Mouse (Mus musculus): ENCODE data around the gene Nrf1. TPM values are rescaled to one million over a fixed set of nuclear protein-coding genes. Genes with fewer than 3 reads are reported as not detected.
A peak's percentile ranks its signal among the peaks of the same experiment; 100 is the strongest.

The Nrf1 gene
- polyA plus RNA-seq, 1 experiment from 2014 or later: 29.9 TPM

DNA sequence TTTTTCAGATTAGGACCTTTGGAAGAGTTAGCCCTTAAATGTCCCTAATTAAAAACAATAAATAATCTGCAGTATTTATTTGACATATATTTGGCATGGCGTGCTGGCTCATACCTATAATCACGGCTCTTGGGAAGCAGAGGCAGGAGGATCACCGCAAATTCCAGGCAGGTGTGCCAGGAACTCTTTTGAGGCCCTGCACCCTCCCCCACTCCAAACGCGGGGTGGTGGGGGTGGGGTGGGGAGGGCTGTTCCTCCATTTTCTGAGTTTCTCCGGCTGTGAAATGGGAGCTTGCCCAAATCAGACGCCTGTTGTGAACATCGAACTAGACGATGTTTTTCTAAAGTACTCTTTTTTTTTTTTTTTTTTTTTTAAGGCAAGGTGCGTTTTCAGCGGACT is 131.3 kb downstream of the Nrf1 start:
- Histone ChIP-seq H3K4me1 (peaks cover 34% of the 10 kb centered on the region), H3K27me3 (replicated peaks) (peaks cover 82% of the 10 kb centered on the region), H3K36me3 (no peaks in the 10 kb centered on the region), H3K9me3 (replicated peaks) (no peaks in the 10 kb centered on the region), H3K9ac (replicated peaks) (no peak overlapping the region), H3K4me2 (no peak overlapping the region), H3K27ac (replicated peaks) (no peak overlapping the region), H3K4me3 (replicated peaks) (no peak overlapping the region)
- 17% methylated on average over 11 of the region's 11 CpGs for WGBS
- ATAC-seq (ENCODE audit: low FRiP score): no peak

DNA sequence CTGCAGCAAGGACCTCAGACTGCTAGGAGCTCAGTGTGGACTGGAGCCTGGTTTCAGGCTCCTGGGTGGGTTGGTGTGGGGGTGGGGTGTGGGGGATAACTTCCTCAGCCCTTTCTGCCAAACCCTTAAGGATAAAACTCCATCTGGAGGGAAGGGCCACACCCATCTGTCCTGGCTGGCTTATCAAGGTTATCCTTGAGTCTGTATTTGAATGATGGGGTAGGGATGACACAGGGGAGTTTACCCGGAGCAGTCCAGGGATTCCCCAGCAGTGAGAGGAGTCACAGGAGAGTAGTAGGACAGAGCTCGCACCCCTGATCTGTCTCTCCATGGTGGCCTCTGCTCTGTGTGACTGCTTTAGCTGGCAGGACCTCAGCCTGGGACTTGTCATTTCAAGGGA is 132.5 kb downstream of the Nrf1 start:
- 39% methylated on average over 2 of the region's 2 CpGs for WGBS
- Histone ChIP-seq H3K36me3 (no peaks in the 10 kb centered on the region), H3K4me2 (no peak overlapping the region), H3K27ac (replicated peaks) (no peak overlapping the region), H3K4me3 (replicated peaks) (no peak overlapping the region), H3K27me3 (replicated peaks) (peaks cover 69% of the 10 kb centered on the region), H3K9ac (replicated peaks) (no peak overlapping the region), H3K9me3 (replicated peaks) (no peaks in the 10 kb centered on the region), H3K4me1 (peaks cover 22% of the 10 kb centered on the region)
- no peak for ATAC-seq (ENCODE audit: low FRiP score)

- Histone ChIP-seq H3K9me3 (replicated peaks) (no peaks in the 10 kb centered on the region), H3K9ac (replicated peaks) (no peak overlapping the region), H3K27me3 (replicated peaks) (peaks cover 54% of the 10 kb centered on the region), H3K4me3 (replicated peaks) (no peak overlapping the region), H3K4me1 (peaks cover 9% of the 10 kb centered on the region), H3K36me3 (no peaks in the 10 kb centered on the region), H3K27ac (replicated peaks) (no peak overlapping the region), H3K4me2 (no peak overlapping the region)
- 45% methylated on average over 6 of the region's 6 CpGs for WGBS
- no peak for ATAC-seq (ENCODE audit: low FRiP score)
Measured at GRCm38 (mm10) chr6:30182038-30182437, 134.2 kb downstream of the Nrf1 start.

- ATAC-seq (ENCODE audit: low FRiP score): no peak
- Histone ChIP-seq H3K9ac (replicated peaks) (no peak overlapping the region), H3K9me3 (replicated peaks) (no peaks in the 10 kb centered on the region), H3K27ac (replicated peaks) (no peak overlapping the region), H3K27me3 (replicated peaks) (peaks cover 41% of the 10 kb centered on the region), H3K4me3 (replicated peaks) (no peak overlapping the region), H3K4me1 (peaks cover 4% of the 10 kb centered on the region; the same call in 1 of the 2 replicates), H3K36me3 (no peaks in the 10 kb centered on the region), H3K4me2 (no peak overlapping the region)
- WGBS: 80% methylated on average over 4 of the region's 4 CpGs
Measured at GRCm38 (mm10) chr6:30183624-30184023, 135.8 kb downstream of the Nrf1 start.

DNA sequence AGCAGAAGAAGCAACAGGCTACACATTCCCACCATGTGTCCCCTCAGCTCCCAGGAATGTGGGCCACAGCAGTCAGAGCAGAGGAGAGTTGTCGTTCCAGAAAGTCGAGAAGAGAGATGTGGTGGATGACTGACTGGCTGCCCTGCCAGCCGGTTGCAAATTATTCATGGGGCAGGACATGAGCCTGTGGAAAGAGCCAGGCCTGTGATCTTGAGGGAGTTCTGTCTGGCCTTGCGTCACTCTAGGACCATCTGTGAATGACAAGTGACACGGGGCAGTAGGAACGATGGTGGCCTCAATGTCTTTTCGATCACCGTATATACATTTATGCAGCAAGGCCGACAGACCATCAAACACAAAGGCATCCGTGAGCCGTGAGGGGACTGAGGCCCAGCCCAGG is 147.9 kb downstream of the Nrf1 start:
- no peaks in the 10 kb centered on the region for H3K4me1 ChIP-seq
- no peak overlapping the region for H3K4me2 ChIP-seq
- 83% methylated on average over 11 of the region's 11 CpGs for WGBS
- H3K9ac ChIP-seq (replicated peaks): no peak overlapping the region
- no peak overlapping the region for H3K27ac ChIP-seq (replicated peaks)
- ATAC-seq (ENCODE audit: low FRiP score): no peak
- no peaks in the 10 kb centered on the region for H3K9me3 ChIP-seq (replicated peaks)
- H3K4me3 ChIP-seq (replicated peaks): no peak overlapping the region
- H3K36me3 ChIP-seq: no peaks in the 10 kb centered on the region
- H3K27me3 ChIP-seq (replicated peaks): no peaks in the 10 kb centered on the region

DNA sequence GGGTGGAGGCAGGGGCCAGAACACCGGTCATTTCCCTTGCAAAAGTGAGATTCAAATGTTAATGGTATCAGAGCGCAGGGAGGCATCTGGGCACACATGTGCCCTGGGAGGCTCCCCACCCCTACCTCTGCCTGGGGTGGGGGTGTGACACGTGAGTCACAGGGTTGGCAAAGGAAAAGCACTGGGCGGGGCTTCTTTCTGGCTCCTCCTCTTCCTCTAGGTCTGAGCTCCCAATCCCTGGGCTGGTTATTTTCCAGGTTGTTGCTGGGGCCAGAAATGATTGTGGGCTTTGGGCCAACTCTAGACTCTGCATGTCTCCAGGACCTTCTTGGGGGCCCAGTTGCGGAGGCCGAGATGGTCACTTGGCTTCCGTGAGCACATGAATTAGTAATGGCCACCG is 148.4 kb downstream of the Nrf1 start:
- Histone ChIP-seq H3K4me2 (no peak overlapping the region), H3K36me3 (no peaks in the 10 kb centered on the region), H3K27ac (replicated peaks) (no peak overlapping the region), H3K27me3 (replicated peaks) (no peaks in the 10 kb centered on the region), H3K4me1 (no peaks in the 10 kb centered on the region), H3K9ac (replicated peaks) (no peak overlapping the region), H3K4me3 (replicated peaks) (no peak overlapping the region), H3K9me3 (replicated peaks) (no peaks in the 10 kb centered on the region)
- no peak for ATAC-seq (ENCODE audit: low FRiP score)
- 81% methylated on average over 8 of the region's 8 CpGs for WGBS

MicroRNAs within 50 kb of the gene (microRNA counts, 519-probe panel; counts per million panel counts)
- 2,477 counts per million, percentile 57 among the panel's probes with 10 or more counts for microRNA mmu-miR-182
- microRNA mmu-miR-183: 3,186 counts per million, percentile 77 among the panel's probes with 10 or more counts
- 3,535 counts per million, percentile 86 among the panel's probes with 10 or more counts for microRNA mmu-miR-96

Small RNA genes within 50 kb of the gene (microRNA-seq; reads per million reads assigned to microRNA genes)
- gene Mir182 (4,012 reads per million, percentile 92 among the genes with 10 or more reads in this experiment), gene Mir183 (3,651 reads per million, percentile 91 among the genes with 10 or more reads in this experiment), gene Mir96 (1,243 reads per million, percentile 81 among the genes with 10 or more reads in this experiment)

Other genes with a start within 250 kb of the Nrf1 start
- 4.6 and 4.8 TPM in 2 replicates for gene Strip2, start 131.0 kb upstream of the Nrf1 start, polyA plus RNA-seq (2015; fragmentation: Nextera tagmentation; extraction: Ambion mirVana)